Mouse (Mus musculus) ES-E14 (cell line): ENCODE data around the gene AB124611.

Source experiments
- CHD2 ChIP-seq: IDR thresholded peaks from 2 replicates; pipeline ENCODE4 v1.6.1; 2014; ENCODE audit warnings: mild to moderate bottlenecking, low read depth, low read length, inconsistent platforms
- HCFC1 ChIP-seq: IDR thresholded peaks from 2 replicates; pipeline ENCODE4 v1.6.1; 2012; ENCODE audit warnings: low read length, inconsistent platforms, borderline replicate concordance; ENCODE audit not compliant: insufficient read depth
- MAFK ChIP-seq: IDR thresholded peaks from 2 replicates; pipeline ENCODE4 v1.6.1; 2014; ENCODE audit warnings: mild to moderate bottlenecking, low read depth, low read length, inconsistent platforms; ENCODE audit not compliant: insufficient read depth
- ZC3H11A ChIP-seq: IDR thresholded peaks from 2 replicates; pipeline ENCODE4 v1.6.1; 2012; ENCODE audit warnings: low read depth, mild to moderate bottlenecking, inconsistent platforms, low read length, borderline replicate concordance
- ZNF384 ChIP-seq: IDR thresholded peaks from 2 replicates; pipeline ENCODE4 v1.6.1; 2012; ENCODE audit warnings: low read depth, low read length, inconsistent platforms

- TF ChIP-seq ZNF384 = no peak
- TF ChIP-seq MAFK = no peak
- TF ChIP-seq CHD2 = no peak
- TF ChIP-seq ZC3H11A = no peak
- TF ChIP-seq HCFC1 = no peak
These were observed 65.3 kb downstream of the AB124611 start for GRCm38 (mm10) chr9:21591127-21591830.
